Mouse (Mus musculus) adrenal gland, postnatal 10 days (tissue): ENCODE results near the gene Zhx3. TPM values are rescaled to one million over a fixed set of nuclear protein-coding genes. Genes with fewer than 3 reads are reported as not detected.

Experiments used
- DNase-seq: peaks from one replicate; pipeline ENCODE4 v3.0.0; 2021; ENCODE audit warnings: mixed read lengths
- total RNA-seq, 2 experiments: library from RNA; stranded (reverse); gene quantifications; 2 replicates each; pipeline ENCODE4 v1.2.3; 2021

Gene Zhx3
- total RNA-seq, 2 experiments from 2014 or later = 62.9 to 85.1 TPM

- DNase-seq = no peak
These were observed 143.4 kb downstream of the Zhx3 start for GRCm38 (mm10) chr2:160729436-160729835.

- no peak for DNase-seq
These were observed 143.8 kb downstream of the Zhx3 start for GRCm38 (mm10) chr2:160728972-160729371.

- no peak for DNase-seq
These were observed 146.6 kb downstream of the Zhx3 start for GRCm38 (mm10) chr2:160725877-160726864.

DNA sequence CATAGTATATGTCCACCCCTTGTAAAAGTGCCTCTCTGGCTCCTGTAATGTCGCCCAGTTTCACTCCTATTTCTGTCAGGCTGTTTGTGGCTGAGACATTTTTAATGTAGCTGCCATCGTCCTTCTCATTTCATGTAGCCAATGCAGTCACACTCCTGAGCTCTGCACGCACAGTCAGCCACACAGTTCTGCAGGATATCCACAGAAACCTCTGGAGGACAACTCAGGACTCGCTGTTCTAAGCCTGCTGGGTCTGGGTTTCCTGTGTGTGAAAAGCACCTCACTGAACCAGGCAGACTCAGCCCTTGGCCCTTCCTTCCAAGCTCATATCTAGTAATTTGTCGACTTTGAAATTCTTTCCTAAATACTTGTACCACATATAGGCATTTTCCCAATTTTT, 148.3 kb downstream of the Zhx3 start:
- no peak for DNase-seq

- no peak for DNase-seq
These were observed 149.0 kb downstream of the Zhx3 start for GRCm38 (mm10) chr2:160723613-160724375.

DNA sequence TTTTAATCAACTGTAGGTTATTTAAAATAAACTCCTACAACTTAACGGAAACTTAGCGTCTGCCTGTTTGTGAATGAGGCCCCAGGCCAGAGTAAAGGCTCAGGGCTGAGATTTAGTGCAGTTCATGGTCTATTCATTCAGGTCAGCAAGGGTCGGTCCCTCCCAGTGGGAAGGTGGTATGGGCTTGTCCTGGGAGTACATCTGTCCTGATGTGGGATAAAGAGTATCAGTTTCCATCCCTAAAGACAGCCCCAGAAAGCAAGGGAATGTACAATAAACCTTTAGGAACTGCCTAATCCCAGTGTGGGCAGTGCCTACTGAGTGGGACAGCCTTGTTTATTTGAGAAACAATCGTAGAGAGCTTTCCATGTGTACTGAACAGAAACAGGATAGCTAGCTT, 150.1 kb downstream of the Zhx3 start:
- no peak for DNase-seq

DNA sequence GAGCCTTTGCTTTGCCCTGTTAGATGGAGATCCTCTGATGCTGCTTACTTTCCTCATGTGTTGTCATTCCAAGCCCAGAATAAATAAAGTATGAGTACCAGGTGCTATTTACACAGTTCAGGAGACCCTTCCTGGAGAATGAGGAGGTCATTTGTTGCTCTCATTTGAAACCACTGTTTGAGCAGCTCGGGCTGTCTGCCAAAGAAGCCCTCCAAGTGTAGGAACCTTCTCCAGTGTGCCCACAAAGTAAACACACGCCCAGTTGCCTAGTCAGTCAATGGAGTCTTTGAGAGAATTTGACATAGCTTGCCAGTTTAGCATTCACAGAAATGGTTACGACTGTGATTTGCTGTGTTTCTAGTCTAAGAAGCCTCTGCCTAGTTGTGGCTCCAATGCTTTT, 154.0 kb downstream of the Zhx3 start:
- no peak for DNase-seq

GRCm38 (mm10) chr2:160717269-160717668, 155.5 kb downstream of the Zhx3 start:
- peak; percentile 61 for DNase-seq

GRCm38 (mm10) chr2:160715463-160716030, 157.3 kb downstream of the Zhx3 start:
- DNase-seq = no peak

DNA sequence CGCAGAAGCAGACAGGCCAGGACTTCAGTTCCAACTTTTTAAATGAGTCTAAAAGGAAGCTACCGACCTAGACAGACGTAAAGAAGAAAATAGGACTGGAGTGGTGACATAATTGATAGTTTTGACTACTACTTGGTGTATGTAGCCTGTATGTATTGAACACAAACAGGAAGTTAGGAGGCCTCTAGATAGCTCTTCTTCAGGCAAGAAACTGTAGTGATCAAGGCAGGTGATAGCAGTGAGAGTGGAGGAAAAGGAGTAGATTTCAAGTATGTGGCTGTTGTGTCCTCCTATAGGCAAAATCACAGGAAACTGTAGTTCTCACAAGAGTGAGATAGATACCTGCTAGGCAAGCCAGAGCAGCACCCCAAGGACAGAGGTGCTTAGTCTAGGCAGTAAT, 165.1 kb downstream of the Zhx3 start:
- DNase-seq = no peak

GRCm38 (mm10) chr2:160702824-160703223, 170.0 kb downstream of the Zhx3 start:
- DNase-seq = no peak

DNA sequence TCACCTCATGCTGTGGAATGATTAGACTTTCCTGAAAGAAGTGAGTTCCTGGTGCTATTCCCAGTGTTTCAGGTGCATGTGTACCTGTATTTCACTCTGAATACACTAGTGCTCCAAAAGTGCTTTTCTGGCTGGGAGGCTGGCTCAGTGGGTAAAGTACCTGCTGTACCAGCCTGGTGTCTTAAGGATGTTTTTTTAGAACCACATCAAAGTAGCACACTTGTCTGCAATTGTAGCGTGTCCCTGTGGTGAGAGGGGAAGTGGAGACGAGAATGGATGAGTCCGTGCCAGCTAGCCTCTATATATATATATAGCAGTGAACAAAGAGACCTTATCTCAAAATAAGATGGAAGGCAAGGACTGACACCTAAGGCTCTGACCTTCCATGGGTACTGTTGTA, 171.2 kb downstream of the Zhx3 start:
- no peak for DNase-seq

- DNase-seq = peak; percentile 65
These were observed 172.5 kb downstream of the Zhx3 start for GRCm38 (mm10) chr2:160700271-160700670.

Other genes starting within 250 kb of the Zhx3 start
- gene Top1, start 227.1 kb downstream of the Zhx3 start, total RNA-seq = 10 to 100 TPM; 72.7 to 75.0 TPM
- 100 to 1,000 TPM in 1 of 2 experiments, 10 to 100 TPM in 1; 72.2 to 109 TPM for gene Plcg1, start 141.7 kb downstream of the Zhx3 start, total RNA-seq
- gene Lpin3, start 7.7 kb upstream of the Zhx3 start, total RNA-seq = 10 to 100 TPM; 21.0 to 26.4 TPM
- gene Emilin3, start 39.3 kb upstream of the Zhx3 start, total RNA-seq = under 1 TPM; 0.63 to 0.70 TPM
- gene Chd6, start 236.1 kb upstream of the Zhx3 start, total RNA-seq = 10 to 100 TPM; 34.6 to 48.6 TPM